Mouse (Mus musculus): Measurements from ENCODE around the gene Fbxw11.

DNA sequence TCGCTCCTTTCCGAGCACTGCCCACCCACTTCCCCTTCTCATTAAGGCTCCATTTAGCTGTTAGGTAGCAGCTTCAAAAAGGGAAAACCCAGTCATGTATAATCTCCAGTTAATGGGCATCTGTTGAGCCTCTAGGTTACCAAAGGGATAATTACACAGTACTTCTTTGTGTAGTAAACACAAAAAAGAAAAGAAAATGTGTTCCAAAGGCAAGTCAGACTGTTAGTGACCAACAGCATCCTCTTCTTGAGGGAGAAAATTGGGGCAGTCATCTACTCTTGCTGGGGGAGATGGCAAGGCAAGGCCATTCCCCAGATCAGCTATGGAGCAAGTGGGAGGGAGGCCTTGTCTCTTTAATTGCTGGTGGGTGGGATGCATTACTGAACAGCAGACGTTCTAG, 65.0 kb downstream of the Fbxw11 start:
- TF ChIP-seq CTCF (IDR thresholded peaks at IDR 0.05; ENCODE audit: control insufficient read depth, insufficient read depth, insufficient replicate concordance, low read depth, low read length), result no peak
- TF ChIP-seq POLR2A (IDR thresholded peaks at IDR 0.05; ENCODE audit: control insufficient read depth, low read depth, low read length), result no peak
